Mouse (Mus musculus) small intestine, adult 2 months (tissue): Measurements from ENCODE around the gene Cacng1.

ENCODE experiments used
- CTCF ChIP-seq: fragments of 200-500 bp; IDR thresholded peaks from 2 replicates; pipeline ENCODE4 v1.5.1; 2012; ENCODE audit warnings: low read depth, mild to moderate bottlenecking, control low read depth, inconsistent platforms, low read length, moderate library complexity, mixed read lengths; ENCODE audit not compliant: insufficient replicate concordance, insufficient read length; ENCODE audit errors: extremely low read depth
- POLR2A ChIP-seq: fragments of 200-500 bp; IDR thresholded peaks from 2 replicates; pipeline ENCODE4 v1.6.1; 2012; ENCODE audit warnings: low read depth, mild to moderate bottlenecking, control low read depth, inconsistent platforms, low read length, moderate library complexity

GRCm38 (mm10) chr11:107748243-107749035, 32.1 kb upstream of the Cacng1 start:
- TF ChIP-seq POLR2A (no peak), CTCF (no peak)
